Mouse (Mus musculus): ENCODE measurements around the gene Cyth2. TPM values are rescaled to one million over a fixed set of nuclear protein-coding genes. Genes with fewer than 3 reads are reported as not detected.

The Cyth2 gene
- polyA plus RNA-seq, 1 experiment from 2014 or later: 24.2 TPM

- 56% methylated on average over 3 of the region's 3 CpGs for WGBS (ENCODE audit: insufficient replicate concordance)
Observed at GRCm38 (mm10) chr7:45850661-45851060, 36.3 kb upstream of the Cyth2 start.

GRCm38 (mm10) chr7:45848447-45849027 is 34.2 kb upstream of the Cyth2 start:
- Histone ChIP-seq H3K27me3 (ENCODE audit: insufficient read depth, low read length) (no peaks in the 10 kb centered on the region), H3K9me3 (ENCODE audit: low read length) (no peaks in the 10 kb centered on the region), H3K9ac (replicated peaks) (no peak overlapping the region), H3K4me2 (ENCODE audit: low read depth, low read length) (no peak overlapping the region), H3K4me3 (ENCODE audit: low read depth, low read length) (no peak overlapping the region), H3K4me1 (ENCODE audit: insufficient read depth) (no peaks in the 10 kb centered on the region), H3K36me3 (replicated peaks; ENCODE audit: insufficient read depth, low read length) (no peaks in the 10 kb centered on the region), H3K27ac (ENCODE audit: low read depth) (no peak overlapping the region)
- TF ChIP-seq CTCF (IDR thresholded peaks at IDR 0.05; ENCODE audit: low read depth): no peak
- TF ChIP-seq EP300 (IDR thresholded peaks at IDR 0.05; ENCODE audit: low read depth): no peak
- 34% methylated on average over 6 of the region's 6 CpGs for WGBS (ENCODE audit: insufficient replicate concordance)
- ATAC-seq (no peak), DNase-seq (no peak)

More at GRCm38 (mm10) chr7:45850661-45851060, 36.3 kb upstream of the Cyth2 start:
- Histone ChIP-seq H3K9me3 (ENCODE audit: low read length) (no peaks in the 10 kb centered on the region), H3K9ac (replicated peaks) (no peak overlapping the region), H3K4me2 (ENCODE audit: low read depth, low read length) (no peak overlapping the region), H3K4me1 (ENCODE audit: insufficient read depth) (no peaks in the 10 kb centered on the region), H3K27me3 (ENCODE audit: insufficient read depth, low read length) (no peaks in the 10 kb centered on the region), H3K36me3 (replicated peaks; ENCODE audit: insufficient read depth, low read length) (no peaks in the 10 kb centered on the region), H3K27ac (ENCODE audit: low read depth) (no peak overlapping the region), H3K4me3 (ENCODE audit: low read depth, low read length) (no peak overlapping the region)
- no peak for ATAC-seq
- TF ChIP-seq CTCF (IDR thresholded peaks at IDR 0.05; ENCODE audit: low read depth): no peak
- no peak for TF ChIP-seq EP300 (IDR thresholded peaks at IDR 0.05; ENCODE audit: low read depth)
- no peak for DNase-seq

GRCm38 (mm10) chr7:45842950-45843744 is 28.8 kb upstream of the Cyth2 start:
- DNase-seq: no peak
- no peak for ATAC-seq
- Histone ChIP-seq H3K27me3 (ENCODE audit: insufficient read depth, low read length) (peaks cover 3% of the 10 kb centered on the region; the same call in 1 of the 2 replicates), H3K4me1 (ENCODE audit: insufficient read depth) (no peaks in the 10 kb centered on the region), H3K9me3 (ENCODE audit: low read length) (no peaks in the 10 kb centered on the region), H3K4me2 (ENCODE audit: low read depth, low read length) (no peak overlapping the region), H3K27ac (ENCODE audit: low read depth) (no peak overlapping the region), H3K36me3 (replicated peaks; ENCODE audit: insufficient read depth, low read length) (no peaks in the 10 kb centered on the region), H3K4me3 (ENCODE audit: low read depth, low read length) (no peak overlapping the region), H3K9ac (replicated peaks) (no peak overlapping the region)
- 74% methylated on average over 10 of the region's 10 CpGs for WGBS (ENCODE audit: insufficient replicate concordance)
- TF ChIP-seq CTCF (IDR thresholded peaks at IDR 0.05; ENCODE audit: low read depth) (no peak), EP300 (IDR thresholded peaks at IDR 0.05; ENCODE audit: low read depth) (no peak)

GRCm38 (mm10) chr7:45833924-45834323 is 19.5 kb upstream of the Cyth2 start:
- ATAC-seq (no peak), DNase-seq (no peak)
- Histone ChIP-seq H3K4me1 (ENCODE audit: insufficient read depth) (peaks cover 14% of the 10 kb centered on the region), H3K4me3 (ENCODE audit: low read depth, low read length) (peak overlapping the region; percentile 32), H3K4me2 (ENCODE audit: low read depth, low read length) (peak overlapping the region; percentile 59), H3K27ac (ENCODE audit: low read depth) (no peak overlapping the region), H3K9ac (replicated peaks) (no peak overlapping the region), H3K27me3 (ENCODE audit: insufficient read depth, low read length) (peaks cover 42% of the 10 kb centered on the region), H3K36me3 (replicated peaks; ENCODE audit: insufficient read depth, low read length) (0 out of 2 replicates have a peak, but pooled peaks cover 3% of the 10 kb centered on the region), H3K9me3 (ENCODE audit: low read length) (no peaks in the 10 kb centered on the region)
- WGBS (ENCODE audit: insufficient replicate concordance): 11% methylated on average over 9 of the region's 31 CpGs
- TF ChIP-seq CTCF (IDR thresholded peaks at IDR 0.05; ENCODE audit: low read depth): no peak
- no peak for TF ChIP-seq EP300 (IDR thresholded peaks at IDR 0.05; ENCODE audit: low read depth)

GRCm38 (mm10) chr7:45833148-45833790 is 18.9 kb upstream of the Cyth2 start:
- Histone ChIP-seq H3K36me3 (replicated peaks; ENCODE audit: insufficient read depth, low read length) (peaks cover 4% of the 10 kb centered on the region; the same call in 1 of the 2 replicates), H3K27me3 (ENCODE audit: insufficient read depth, low read length) (peaks cover 42% of the 10 kb centered on the region), H3K9ac (replicated peaks) (no peak overlapping the region; the same call in 1 of the 2 replicates), H3K4me3 (ENCODE audit: low read depth, low read length) (peak overlapping the region; percentile 32), H3K4me1 (ENCODE audit: insufficient read depth) (peaks cover 14% of the 10 kb centered on the region), H3K9me3 (ENCODE audit: low read length) (no peaks in the 10 kb centered on the region), H3K4me2 (ENCODE audit: low read depth, low read length) (peak overlapping the region; percentile 59), H3K27ac (ENCODE audit: low read depth) (no peak overlapping the region)
- 1% methylated on average over 39 of the region's 86 CpGs for WGBS (ENCODE audit: insufficient replicate concordance)
- no peak for TF ChIP-seq CTCF (IDR thresholded peaks at IDR 0.05; ENCODE audit: low read depth)
- TF ChIP-seq EP300 (IDR thresholded peaks at IDR 0.05; ENCODE audit: low read depth): no peak
- no peak for DNase-seq
- no peak for ATAC-seq

- Histone ChIP-seq H3K9ac (replicated peaks) (no peak overlapping the region), H3K4me1 (ENCODE audit: insufficient read depth) (peaks cover 14% of the 10 kb centered on the region), H3K9me3 (ENCODE audit: low read length) (no peaks in the 10 kb centered on the region), H3K27ac (ENCODE audit: low read depth) (no peak overlapping the region), H3K36me3 (replicated peaks; ENCODE audit: insufficient read depth, low read length) (peaks cover 9% of the 10 kb centered on the region), H3K4me3 (ENCODE audit: low read depth, low read length) (no peak overlapping the region), H3K27me3 (ENCODE audit: insufficient read depth, low read length) (peaks cover 42% of the 10 kb centered on the region), H3K4me2 (ENCODE audit: low read depth, low read length) (peak overlapping the region; percentile 59; the same call in 1 of the 2 replicates)
- DNase-seq: no peak
- TF ChIP-seq EP300 (IDR thresholded peaks at IDR 0.05; ENCODE audit: low read depth) (no peak), CTCF (IDR thresholded peaks at IDR 0.05; ENCODE audit: low read depth) (no peak)
- no peak for ATAC-seq
- WGBS (ENCODE audit: insufficient replicate concordance): 13% methylated on average over 29 of the region's 30 CpGs
Observed at GRCm38 (mm10) chr7:45832428-45832827, 18.0 kb upstream of the Cyth2 start.

Measured in liver, postnatal 0 days (tissue).